Mouse (Mus musculus) G1E (cell line): Measurements from ENCODE around the gene Klhl26.

Source experiments
- CTCF ChIP-seq: IDR thresholded peaks from 2 replicates; pipeline ENCODE4 v1.5.1; 2012; ENCODE audit warnings: low read depth, low read length, inconsistent platforms, mixed read lengths
- GATA1 ChIP-seq: IDR thresholded peaks from 2 replicates; pipeline ENCODE4 v1.6.1; 2012; ENCODE audit warnings: borderline replicate concordance, low read length, inconsistent platforms, mixed read lengths
- POLR2AphosphoS5 ChIP-seq: IDR thresholded peaks from 2 replicates; pipeline ENCODE4 v1.6.1; 2012; ENCODE audit warnings: low read depth, low read length, inconsistent platforms; ENCODE audit not compliant: insufficient replicate concordance
- TAL1 ChIP-seq: conservative IDR thresholded peaks from 2 replicates; pipeline ENCODE4 v1.6.1; 2012; ENCODE audit warnings: low read depth, low read length, inconsistent platforms, mixed read lengths

- TF ChIP-seq TAL1 = no peak
- TF ChIP-seq GATA1 = no peak
- TF ChIP-seq CTCF = no peak
- no peak for TF ChIP-seq POLR2AphosphoS5
Measured at GRCm38 (mm10) chr8:70461765-70462515, 14.8 kb downstream of the Klhl26 start.
